Mouse (Mus musculus): ENCODE results near the gene Orc4. TPM values are rescaled to one million over a fixed set of nuclear protein-coding genes. Genes with fewer than 3 reads are reported as not detected.

The Orc4 gene
- 86.8 and 91.0 TPM in 2 replicates for total RNA-seq (2014; rRNA removed)
- polyA plus RNA-seq (2015; fragmentation: Nextera tagmentation; extraction: Ambion mirVana), result 69.7 and 71.8 TPM in 2 replicates

- Histone ChIP-seq H3K9ac (replicated peaks; ENCODE audit: low read length) (peak within 1 kb of the TSS; percentile 92), H3K9me3 (ENCODE audit: low read length) (no peaks in the 10 kb centered on the region), H3K4me2 (ENCODE audit: low read depth, low read length) (peak within 1 kb of the TSS; percentile 72), H3K27ac (peak within 1 kb of the TSS; percentile 94), H3K4me1 (ENCODE audit: insufficient read depth, low read length) (peaks cover 9% of the 10 kb centered on the region), H3K4me3 (ENCODE audit: low read length) (peak within 1 kb of the TSS; percentile 91), H3K27me3 (ENCODE audit: insufficient read depth, low read length) (no peaks in the 10 kb centered on the region), H3K36me3 (ENCODE audit: insufficient read depth, low read length) (no peaks in the 10 kb centered on the region)
- 0% methylated on average over 2 of the region's 2 CpGs for WGBS
- ATAC-seq, result no peak
- TF ChIP-seq CTCF (IDR thresholded peaks at IDR 0.05; ENCODE audit: low read depth), result no peak
- DNase-seq (ENCODE audit: low spot score), result no peak
These were observed at the start of gene Orc4 for GRCm38 (mm10) chr2:48950252-48950315. TSS of gene Orc4 (minus strand) at chr2:48950277.

DNA sequence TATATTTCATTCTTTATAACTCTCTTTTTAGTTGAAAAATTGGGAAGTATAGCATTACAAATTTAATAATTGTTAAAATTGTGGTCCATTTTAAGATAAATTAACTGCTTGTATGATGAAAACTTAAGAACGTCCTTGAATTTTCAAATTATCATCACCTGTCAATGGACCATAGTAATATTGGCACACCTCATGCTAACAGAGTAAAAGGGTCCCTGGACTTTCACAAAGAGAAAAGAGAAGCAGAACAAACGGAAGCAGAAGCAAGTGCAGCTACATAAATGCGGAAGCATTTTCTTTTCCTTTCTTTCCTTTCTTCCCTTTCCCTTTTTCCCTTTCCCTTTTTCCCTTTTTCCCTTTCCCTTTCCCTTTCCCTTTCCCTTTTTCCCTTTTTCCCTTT lies 40.2 kb upstream of the Orc4 start:
- DNase-seq (ENCODE audit: low spot score) (no peak), ATAC-seq (no peak)
- H3K27me3 ChIP-seq (ENCODE audit: insufficient read depth, low read length), result no peaks in the 10 kb centered on the region
- H3K36me3 ChIP-seq (ENCODE audit: insufficient read depth, low read length), result no peaks in the 10 kb centered on the region
- WGBS, result 89% methylated on average over 3 of the region's 3 CpGs
- H3K4me1 ChIP-seq (ENCODE audit: insufficient read depth, low read length), result no peaks in the 10 kb centered on the region
- H3K9me3 ChIP-seq (ENCODE audit: low read length), result no peaks in the 10 kb centered on the region
- no peak overlapping the region for H3K4me3 ChIP-seq (ENCODE audit: low read length)
- H3K27ac ChIP-seq, result no peak overlapping the region
- no peak overlapping the region for H3K4me2 ChIP-seq (ENCODE audit: low read depth, low read length)
- H3K9ac ChIP-seq (replicated peaks; ENCODE audit: low read length), result no peak overlapping the region
- TF ChIP-seq CTCF (IDR thresholded peaks at IDR 0.05; ENCODE audit: low read depth), result no peak

DNA sequence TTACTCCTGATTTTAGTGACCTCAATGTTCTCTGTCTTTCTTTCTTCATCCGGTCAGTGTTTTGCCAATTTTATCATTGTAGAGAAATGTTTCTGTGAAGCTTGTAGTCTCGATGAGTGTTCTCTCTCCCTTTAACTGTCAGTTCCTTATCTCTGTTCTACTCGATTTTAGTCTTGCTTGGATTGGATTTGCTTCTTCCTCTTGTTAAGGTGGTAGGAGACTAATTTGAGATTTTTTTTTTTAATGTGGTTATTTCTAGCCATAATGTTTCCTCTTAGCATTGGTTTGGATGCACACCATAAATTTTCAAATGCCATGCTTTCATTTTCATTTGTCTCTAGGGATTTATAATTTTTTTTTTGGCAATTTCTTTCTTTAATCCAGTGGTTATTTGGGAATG lies 28.8 kb upstream of the Orc4 start:
- Histone ChIP-seq H3K36me3 (ENCODE audit: insufficient read depth, low read length) (no peaks in the 10 kb centered on the region), H3K27ac (no peak overlapping the region), H3K4me3 (ENCODE audit: low read length) (no peak overlapping the region), H3K9ac (replicated peaks; ENCODE audit: low read length) (no peak overlapping the region), H3K4me2 (ENCODE audit: low read depth, low read length) (no peak overlapping the region), H3K9me3 (ENCODE audit: low read length) (no peaks in the 10 kb centered on the region), H3K4me1 (ENCODE audit: insufficient read depth, low read length) (no peaks in the 10 kb centered on the region), H3K27me3 (ENCODE audit: insufficient read depth, low read length) (no peaks in the 10 kb centered on the region)
- DNase-seq (ENCODE audit: low spot score) (no peak), ATAC-seq (no peak)
- TF ChIP-seq CTCF (IDR thresholded peaks at IDR 0.05; ENCODE audit: low read depth), result no peak
- 85% methylated on average over 3 of the region's 3 CpGs for WGBS

DNA sequence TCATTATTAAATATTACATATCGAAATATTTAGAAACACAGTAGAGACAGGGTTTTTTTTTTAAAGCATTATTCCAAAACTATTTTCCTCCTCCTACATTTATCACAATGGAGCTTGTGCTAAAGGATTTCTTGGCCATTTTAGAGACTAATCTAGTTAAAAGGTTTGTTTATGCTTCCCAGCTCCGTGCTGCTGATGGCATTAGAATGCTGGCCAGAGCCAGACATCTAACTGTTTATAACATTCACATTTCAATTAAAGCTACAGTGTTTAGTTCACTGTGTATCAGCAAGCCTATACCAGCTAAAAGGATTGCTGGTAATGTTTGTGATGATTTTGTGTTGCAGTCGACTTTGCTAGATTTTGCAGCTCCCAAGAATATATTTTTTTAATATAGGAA lies 6.5 kb upstream of the Orc4 start:
- H3K4me3 ChIP-seq (ENCODE audit: low read length), result no peak overlapping the region
- ATAC-seq, result no peak
- no peak overlapping the region for H3K4me2 ChIP-seq (ENCODE audit: low read depth, low read length)
- no peak for TF ChIP-seq CTCF (IDR thresholded peaks at IDR 0.05; ENCODE audit: low read depth)
- H3K27me3 ChIP-seq (ENCODE audit: insufficient read depth, low read length), result no peaks in the 10 kb centered on the region
- no peaks in the 10 kb centered on the region for H3K36me3 ChIP-seq (ENCODE audit: insufficient read depth, low read length)
- H3K9ac ChIP-seq (replicated peaks; ENCODE audit: low read length), result no peak overlapping the region
- peaks cover 5% of the 10 kb centered on the region for H3K4me1 ChIP-seq (ENCODE audit: insufficient read depth, low read length)
- no peaks in the 10 kb centered on the region for H3K9me3 ChIP-seq (ENCODE audit: low read length)
- whole genome bisulfite sequencing, result 68% methylated on average over 3 of the region's 3 CpGs
- H3K27ac ChIP-seq, result no peak overlapping the region
- DNase-seq (ENCODE audit: low spot score), result no peak

GRCm38 (mm10) chr2:48950316-48950880 lies 321 bp upstream of the Orc4 start:
- ATAC-seq (no peak), DNase-seq (ENCODE audit: low spot score) (peak; percentile 1)
- Histone ChIP-seq H3K4me3 (ENCODE audit: low read length) (peak overlapping the region; percentile 91), H3K4me1 (ENCODE audit: insufficient read depth, low read length) (peaks cover 9% of the 10 kb centered on the region), H3K4me2 (ENCODE audit: low read depth, low read length) (peak overlapping the region; percentile 72), H3K27ac (peak overlapping the region; percentile 94), H3K9ac (replicated peaks; ENCODE audit: low read length) (peak overlapping the region; percentile 86), H3K36me3 (ENCODE audit: insufficient read depth, low read length) (no peaks in the 10 kb centered on the region), H3K9me3 (ENCODE audit: low read length) (no peaks in the 10 kb centered on the region), H3K27me3 (ENCODE audit: insufficient read depth, low read length) (no peaks in the 10 kb centered on the region)
- WGBS, result 6% methylated on average over 5 of the region's 6 CpGs
- no peak for TF ChIP-seq CTCF (IDR thresholded peaks at IDR 0.05; ENCODE audit: low read depth)

GRCm38 (mm10) chr2:48949743-48950251 lies 280 bp downstream of the Orc4 start:
- peak overlapping the region; percentile 91 for H3K4me3 ChIP-seq (ENCODE audit: low read length)
- ATAC-seq (peak; percentile 64), DNase-seq (ENCODE audit: low spot score) (peak; percentile 55)
- no peak for TF ChIP-seq CTCF (IDR thresholded peaks at IDR 0.05; ENCODE audit: low read depth)
- WGBS, result 0% methylated on average over 7 of the region's 9 CpGs
- H3K27me3 ChIP-seq (ENCODE audit: insufficient read depth, low read length), result no peaks in the 10 kb centered on the region
- H3K36me3 ChIP-seq (ENCODE audit: insufficient read depth, low read length), result no peaks in the 10 kb centered on the region
- H3K4me1 ChIP-seq (ENCODE audit: insufficient read depth, low read length), result peaks cover 9% of the 10 kb centered on the region
- H3K9me3 ChIP-seq (ENCODE audit: low read length), result no peaks in the 10 kb centered on the region
- peak overlapping the region; percentile 86 for H3K9ac ChIP-seq (replicated peaks; ENCODE audit: low read length)
- H3K4me2 ChIP-seq (ENCODE audit: low read depth, low read length), result peak overlapping the region; percentile 72
- H3K27ac ChIP-seq, result peak overlapping the region; percentile 94

GRCm38 (mm10) chr2:48948841-48949584 lies 1.1 kb downstream of the Orc4 start, which contains the start of gene Mbd5:
TSS of gene Mbd5 (plus strand) at chr2:48949508.
- Histone ChIP-seq H3K4me2 (ENCODE audit: low read depth, low read length) (peak within 1 kb of the TSS; percentile 78), H3K27ac (peak within 1 kb of the TSS; percentile 94), H3K4me1 (ENCODE audit: insufficient read depth, low read length) (peaks cover 9% of the 10 kb centered on the region), H3K36me3 (ENCODE audit: insufficient read depth, low read length) (no peaks in the 10 kb centered on the region), H3K27me3 (ENCODE audit: insufficient read depth, low read length) (no peaks in the 10 kb centered on the region), H3K9ac (replicated peaks; ENCODE audit: low read length) (peak within 1 kb of the TSS; percentile 92), H3K9me3 (ENCODE audit: low read length) (no peaks in the 10 kb centered on the region), H3K4me3 (ENCODE audit: low read length) (peak within 1 kb of the TSS; percentile 91)
- no peak for TF ChIP-seq CTCF (IDR thresholded peaks at IDR 0.05; ENCODE audit: low read depth)
- DNase-seq (ENCODE audit: low spot score), result peak; percentile 99
- ATAC-seq, result peak; percentile 99
- under 1% methylated on average over 47 of the region's 49 CpGs for WGBS

Measured in hindbrain, postnatal 0 days (tissue).